Mouse (Mus musculus) heart, embryonic 12.5 days (tissue): ENCODE measurements at regions not wholly inside any gene's neighbourhood (a gene's known extent, or its start where the extent isn't known, plus 50 kb on each side); places are given as distances from the start of the nearest gene placed in this dataset.

Experiments
- ATAC-seq: fragments of 200-750 bp; cut with Nextera tagmentation; 2 replicates; pipeline ENCODE4 v1.8.0; 2017; ENCODE audit warnings: moderate TSS enrichment, moderate library complexity; ENCODE audit not compliant: insufficient number of reproducible peaks, low FRiP score
- H3K27ac ChIP-seq: fragments of 300-500 bp; sonication (generic); 2 replicates; pipeline ENCODE4 v1.5.1; 2016; ENCODE audit warnings: mild to moderate bottlenecking, moderate library complexity; ENCODE audit not compliant: poor library complexity, severe bottlenecking
- H3K27me3 ChIP-seq: fragments of 300-500 bp; sonication (generic); replicated peaks from 2 replicates; pipeline ENCODE4 v1.6.1; 2016; ENCODE audit warnings: mild to moderate bottlenecking, moderate library complexity
- H3K36me3 ChIP-seq: fragments of 300-500 bp; sonication (generic); 2 replicates; pipeline ENCODE4 v1.6.1; 2016; ENCODE audit warnings: mild to moderate bottlenecking, moderate library complexity
- H3K4me1 ChIP-seq: fragments of 300-500 bp; sonication (generic); replicated peaks from 2 replicates; pipeline ENCODE4 v1.6.1; 2016; ENCODE audit warnings: mild to moderate bottlenecking
- H3K4me2 ChIP-seq: fragments of 300-500 bp; sonication (generic); 2 replicates; pipeline ENCODE4 v1.6.1; 2016; ENCODE audit warnings: mild to moderate bottlenecking, moderate library complexity
- H3K4me3 ChIP-seq: fragments of 300-500 bp; sonication (generic); 2 replicates; pipeline ENCODE4 v1.5.1; 2016; ENCODE audit warnings: mild to moderate bottlenecking
- H3K9ac ChIP-seq: fragments of 300-500 bp; sonication (generic); 2 replicates; pipeline ENCODE4 v1.6.1; 2016; ENCODE audit warnings: mild to moderate bottlenecking, moderate library complexity
- H3K9me3 ChIP-seq: fragments of 300-500 bp; sonication (generic); replicated peaks from 2 replicates; pipeline ENCODE4 v1.6.1; 2016; ENCODE audit warnings: mild to moderate bottlenecking, moderate library complexity
- WGBS: fragments of 180-500 bp; shearing (Covaris S2); methylation state at CpG from one replicate; pipeline ENCODE4 v1.1.7; 2016; 5-methylcytosine and 5-hydroxymethylcytosine counted together

DNA sequence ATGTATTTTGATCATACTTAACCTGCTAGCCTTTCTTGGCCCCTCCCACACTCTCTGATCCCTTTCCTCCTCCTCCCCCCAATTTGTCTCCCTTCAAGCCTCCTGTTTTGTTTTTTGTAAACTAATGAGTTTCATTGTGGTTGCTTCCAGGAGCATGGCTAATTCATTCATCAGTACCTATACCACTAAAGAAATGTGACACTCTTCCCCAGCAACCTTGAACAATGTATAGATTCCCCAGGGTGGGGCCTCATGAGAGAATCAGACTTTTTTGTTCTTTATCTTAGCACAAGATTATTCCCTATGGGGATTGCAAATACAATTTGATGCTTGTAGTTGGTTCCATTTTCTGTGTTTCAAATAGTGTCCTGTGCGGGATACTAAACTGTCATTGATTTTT, 58.8 kb upstream of the Snx7 start:
- no peaks in the 10 kb centered on the region for H3K27me3 ChIP-seq
- H3K4me2 ChIP-seq, result no peak overlapping the region
- ATAC-seq, result no peak
- H3K9ac ChIP-seq, result no peak overlapping the region
- WGBS, result 82% methylated on average over 1 of the region's 1 CpGs
- H3K27ac ChIP-seq, result no peak overlapping the region
- H3K4me3 ChIP-seq, result no peak overlapping the region
- H3K9me3 ChIP-seq, result no peaks in the 10 kb centered on the region
- no peaks in the 10 kb centered on the region for H3K36me3 ChIP-seq
- H3K4me1 ChIP-seq, result no peaks in the 10 kb centered on the region
